Mouse (Mus musculus) MEL (cell line): Measurements from ENCODE around the gene Cadm3.

Experiments used
- CTCF ChIP-seq, 3 experiments: IDR thresholded peaks in 2 of 3; conservative IDR thresholded peaks in 1 of 3; 2 replicates each; pipeline ENCODE4 v1.5.1; 2011 to 2012; ENCODE audit warnings: low read length in 3 of 3, low read depth in 2 of 3, mild to moderate bottlenecking in 2 of 3, improper control_type of control experiment in 1 of 3, inconsistent platforms in 1 of 3, mixed read lengths in 1 of 3, moderate library complexity in 1 of 3; ENCODE audit not compliant: control insufficient read depth in 1 of 3, insufficient read depth in 1 of 3, poor library complexity in 1 of 3, severe bottlenecking in 1 of 3
- GATA1 ChIP-seq: IDR thresholded peaks from 2 replicates; pipeline ENCODE4 v1.6.1; 2011; ENCODE audit warnings: low read depth, low read length, improper control_type of control experiment
- KAT2A ChIP-seq: conservative IDR thresholded peaks from 2 replicates; pipeline ENCODE4 v1.6.1; 2012; ENCODE audit warnings: low read depth, low read length, improper control_type of control experiment, inconsistent platforms
- MXI1 ChIP-seq: IDR thresholded peaks from 2 replicates; pipeline ENCODE4 v1.6.1; 2011; ENCODE audit warnings: mild to moderate bottlenecking, low read depth, low read length, improper control_type of control experiment
- POLR2A ChIP-seq, 2 experiments: IDR thresholded peaks; 2 replicates each; pipeline ENCODE4 v1.6.1; 2011 to 2012; ENCODE audit warnings: low read length in 2 of 2, mild to moderate bottlenecking in 2 of 2, control low read depth in 1 of 2, improper control_type of control experiment in 1 of 2, low read depth in 1 of 2, moderate library complexity in 1 of 2; ENCODE audit not compliant: control insufficient read depth in 1 of 2, insufficient read depth in 1 of 2, poor library complexity in 1 of 2
- POLR2AphosphoS5 ChIP-seq: IDR thresholded peaks from 2 replicates; pipeline ENCODE4 v1.6.1; 2012; ENCODE audit warnings: low read depth, borderline replicate concordance, mild to moderate bottlenecking, inconsistent platforms, low read length, moderate library complexity, mixed read lengths
- SIN3A ChIP-seq: IDR thresholded peaks from 2 replicates; pipeline ENCODE4 v1.6.1; 2012; ENCODE audit warnings: low read length, improper control_type of control experiment, inconsistent platforms
- TBP ChIP-seq: IDR thresholded peaks from 2 replicates; pipeline ENCODE4 v1.8.0; 2011; ENCODE audit warnings: low read depth, low read length, improper control_type of control experiment
- ZKSCAN1 ChIP-seq: IDR thresholded peaks from 2 replicates; pipeline ENCODE4 v1.6.1; 2012; ENCODE audit warnings: low read depth, mild to moderate bottlenecking, inconsistent platforms, low read length, improper control_type of control experiment, moderate library complexity
- ZNF384 ChIP-seq: IDR thresholded peaks from 2 replicates; pipeline ENCODE4 v1.6.1; 2012; ENCODE audit warnings: low read depth, mild to moderate bottlenecking, inconsistent platforms, low read length, improper control_type of control experiment

- TF ChIP-seq POLR2AphosphoS5 (no peak), CTCF (IDR thresholded peaks at IDR 0.05 in 2 of 3, conservative IDR thresholded peaks at IDR 0.05 in 1 of 3; ENCODE audit: control insufficient read depth in 1 of 3, insufficient read depth in 1 of 3, low read depth in 2 of 3, low read length in 3 of 3, poor library complexity in 1 of 3, severe bottlenecking in 1 of 3) (no peak), GATA1 (no peak), SIN3A (no peak), KAT2A (no peak), ZNF384 (no peak), TBP (no peak), MXI1 (no peak), ZKSCAN1 (no peak), POLR2A (IDR thresholded peaks at IDR 0.05; ENCODE audit: control insufficient read depth in 1 of 2, insufficient read depth in 1 of 2, low read depth in 1 of 2, low read length in 2 of 2, poor library complexity in 1 of 2) (no peak)
Measured at GRCm38 (mm10) chr1:173366701-173367355, 667 bp downstream of the Cadm3 start.
